Mouse (Mus musculus) testis, adult 2 months (tissue): ENCODE results near the gene Esrrg.

Experiments
- CTCF ChIP-seq: fragments of 200-500 bp; IDR thresholded peaks from 2 replicates; pipeline ENCODE4 v1.5.1; 2012; ENCODE audit warnings: low read depth, mild to moderate bottlenecking, inconsistent platforms, low read length, moderate library complexity; ENCODE audit not compliant: control insufficient read depth, insufficient read depth, insufficient replicate concordance
- POLR2A ChIP-seq: fragments of 200-500 bp; IDR thresholded peaks from 2 replicates; pipeline ENCODE4 v1.6.1; 2012; ENCODE audit warnings: low read depth, mild to moderate bottlenecking, inconsistent platforms, low read length, moderate library complexity; ENCODE audit not compliant: control insufficient read depth

DNA sequence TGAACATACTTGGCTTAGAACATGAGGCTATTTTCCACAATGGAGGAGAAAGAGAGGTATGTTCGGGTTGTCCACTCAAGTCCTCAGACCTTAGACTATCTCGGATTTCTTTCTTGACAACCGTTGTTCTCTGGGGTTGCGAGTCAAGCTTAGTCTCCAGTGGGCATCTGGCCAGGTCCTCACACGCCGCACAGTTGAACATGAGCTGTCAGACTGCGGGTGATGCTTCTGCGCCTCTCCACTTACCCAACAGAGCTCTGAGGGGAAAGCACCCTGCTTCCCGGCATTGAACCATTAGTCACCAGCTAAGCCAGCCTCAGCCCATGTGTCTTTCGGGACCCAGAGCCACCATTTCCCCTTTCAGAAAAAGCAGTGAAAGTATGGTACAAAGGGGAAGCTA is 633.2 kb downstream of the Esrrg start:
- TF ChIP-seq CTCF (no peak), POLR2A (no peak)
